Mouse (Mus musculus) brain, adult 2 months (tissue): ENCODE measurements at regions not wholly inside any gene's neighbourhood (a gene's known extent, or its start where the extent isn't known, plus 50 kb on each side); places are given as distances from the start of the nearest gene placed in this dataset.

Source experiments
- DNase-seq: peaks from one replicate; pipeline ENCODE4 v3.0.0; 2011; ENCODE audit warnings: low read depth, low spot score

GRCm38 (mm10) chr12:60872381-60872780 is 650.6 kb upstream of the Lrfn5 start:
- no peak for DNase-seq

DNA sequence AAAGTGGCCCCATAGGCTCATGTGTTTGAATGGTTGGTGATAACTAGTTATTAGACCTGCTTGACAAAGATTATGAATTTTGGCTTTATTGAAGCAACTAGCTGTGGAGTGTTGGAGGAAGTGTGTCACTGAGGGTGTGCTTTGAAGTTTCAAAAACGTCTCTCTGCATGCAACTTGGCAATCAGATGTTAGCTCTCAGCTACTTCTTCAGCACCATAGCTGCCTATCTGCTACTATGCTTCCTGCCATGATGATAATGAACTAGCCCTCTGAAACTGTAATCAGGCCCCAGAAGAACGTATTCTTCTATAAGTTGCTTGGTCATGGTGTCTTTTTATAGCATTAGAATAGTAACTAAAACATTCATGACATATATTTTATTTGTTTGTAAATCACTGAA is 630.5 kb upstream of the Lrfn5 start:
- DNase-seq, result no peak

GRCm38 (mm10) chr12:60894506-60894905 is 628.4 kb upstream of the Lrfn5 start:
- no peak for DNase-seq

- no peak for DNase-seq
Measured at GRCm38 (mm10) chr12:60932029-60932428, 590.9 kb upstream of the Lrfn5 start.

DNA sequence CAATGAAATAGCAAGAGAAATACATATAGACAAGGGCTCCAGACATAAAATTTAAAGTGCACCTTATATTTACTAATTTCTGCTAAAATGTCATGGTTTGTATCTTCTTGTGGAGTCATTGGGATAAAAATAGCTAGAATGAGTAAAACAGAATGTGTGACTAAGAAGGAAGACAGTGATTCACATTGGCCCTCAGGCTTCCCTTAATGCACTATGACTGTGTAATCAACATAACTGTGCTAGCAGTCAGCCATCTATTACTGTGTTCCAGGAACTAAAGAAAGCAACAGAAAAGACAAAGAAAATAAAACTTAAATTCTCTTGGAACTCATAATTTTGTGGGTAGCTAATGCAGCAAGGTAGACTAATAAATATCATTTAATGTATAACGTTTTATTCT is 555.5 kb upstream of the Lrfn5 start:
- DNase-seq, result peak; percentile 35

GRCm38 (mm10) chr12:60978441-60978840 is 544.5 kb upstream of the Lrfn5 start:
- DNase-seq, result no peak
